19 mouse cellular contexts compared by ENCODE assay signal in genomic region chr15:85771306-85772121, GRCm38 (mm10). TPM values are rescaled to one million over a fixed set of nuclear protein-coding genes. Genes with fewer than 3 reads are reported as not detected.
DNase-seq lines count a peak whose midpoint lies in the region; ATAC-seq and TF ChIP-seq lines count a peak whose summit lies in the region.
"Had no signal": no experiment of that assay in that cellular context is flagged by ENCODE, and none has a peak within 500 bp of the region (broad histone marks: within the 10 kb centered on the region; RNA-seq: fewer than 3 reads in every experiment).

No protein-coding gene starts in this region.

- H3K4me2 ChIP-seq in intestine, postnatal 0 days (replicated peaks; ENCODE audit: low read depth) = no peak overlapping the region
- no peak overlapping the region for H3K4me2 ChIP-seq in stomach, embryonic 16.5 days (ENCODE audit: low read depth, low read length)
- H3K4me2 ChIP-seq: neural tube, embryonic 15.5 days had no signal

- no peak for TF ChIP-seq CTCF in intestine, postnatal 0 days (IDR thresholded peaks at IDR 0.05; ENCODE audit: low read depth)

- no peak overlapping the region for H3K9ac ChIP-seq in intestine, postnatal 0 days (ENCODE audit: low read depth, low read length)
- H3K9ac ChIP-seq in stomach, embryonic 16.5 days (ENCODE audit: low read length) = no peak overlapping the region
- H3K9ac ChIP-seq: neural tube, embryonic 15.5 days had no signal

- WGBS in intestine, postnatal 0 days = 52% methylated on average over 17 of the region's 17 CpGs
- 68% methylated on average over 17 of the region's 17 CpGs for WGBS in stomach, embryonic 16.5 days

- intact Hi-C loops in heart, postnatal 14 days (cut with DNase I) = no loop called here

- DNase-seq in heart, adult 11 months = peak; percentile 70
- DNase-seq in heart, postnatal 14 days = no peak
- peak; percentile 57 to 85 for DNase-seq in kidney, postnatal 25 days
- no peak for DNase-seq in c-Kit-positive CD71-positive TER-119-positive erythroid progenitor cells, embryonic 14.5 days (ENCODE audit: low spot score)
- no peak for DNase-seq in thymus, postnatal 36 days
- DNase-seq in lung, postnatal 25 days (ENCODE audit: low spot score) = no peak
- DNase-seq: cerebellum, adult 11-12 months; gastrocnemius, postnatal 10 days; heart, postnatal 36 days; right cerebral cortex, adult 18-20 months; thymus, adult 2 months had no signal

- H3K27me3 ChIP-seq in intestine, postnatal 0 days (replicated peaks; ENCODE audit: control insufficient read depth, insufficient read depth, low read length) = no peaks in the 10 kb centered on the region
- no peaks in the 10 kb centered on the region for H3K27me3 ChIP-seq in stomach, embryonic 16.5 days (ENCODE audit: control insufficient read depth, insufficient read depth, low read length)
- H3K27me3 ChIP-seq: neural tube, embryonic 15.5 days had no signal

- H3K4me1 ChIP-seq in intestine, postnatal 0 days (replicated peaks; ENCODE audit: control insufficient read depth, insufficient read depth, low read length) = peaks cover 10% of the 10 kb centered on the region; the same call in 1 of the 2 replicates
- H3K4me1 ChIP-seq in stomach, embryonic 16.5 days (ENCODE audit: control insufficient read depth, insufficient read depth, low read length) = no peaks in the 10 kb centered on the region
- H3K4me1 ChIP-seq: heart, embryonic 10.5 days; limb, embryonic 10.5 days; neural tube, embryonic 15.5 days had no signal

- H3K27ac ChIP-seq in intestine, postnatal 0 days (ENCODE audit: low read depth, low read length) = peak overlapping the region; percentile 47
- H3K27ac ChIP-seq in stomach, embryonic 16.5 days (ENCODE audit: low read length) = peak overlapping the region; percentile 43
- H3K27ac ChIP-seq: heart, embryonic 10.5 days; limb, embryonic 10.5 days; neural tube, embryonic 15.5 days had no signal

- H3K36me3 ChIP-seq in intestine, postnatal 0 days (ENCODE audit: control insufficient read depth, insufficient read depth) = no peaks in the 10 kb centered on the region
- no peaks in the 10 kb centered on the region for H3K36me3 ChIP-seq in stomach, embryonic 16.5 days (ENCODE audit: control insufficient read depth, insufficient read depth, low read length)
- H3K36me3 ChIP-seq: heart, embryonic 10.5 days; limb, embryonic 10.5 days; neural tube, embryonic 15.5 days had no signal

- H3K4me3 ChIP-seq in intestine, postnatal 0 days (ENCODE audit: low read depth, low read length) = no peak overlapping the region
- no peak overlapping the region for H3K4me3 ChIP-seq in stomach, embryonic 16.5 days (replicated peaks; ENCODE audit: low read length)
- H3K4me3 ChIP-seq: heart, embryonic 10.5 days; limb, embryonic 10.5 days; megakaryocyte, embryonic 14.5 days; neural tube, embryonic 15.5 days had no signal

- H3K9me3 ChIP-seq in intestine, postnatal 0 days (ENCODE audit: control insufficient read depth) = no peaks in the 10 kb centered on the region
- no peaks in the 10 kb centered on the region for H3K9me3 ChIP-seq in stomach, embryonic 16.5 days (replicated peaks; ENCODE audit: control insufficient read depth, low read length)
- H3K9me3 ChIP-seq: heart, embryonic 10.5 days; limb, embryonic 10.5 days; megakaryocyte, embryonic 14.5 days; neural tube, embryonic 15.5 days had no signal

- peak; percentile 32 for ATAC-seq in intestine, postnatal 0 days
- peak; percentile 80 for ATAC-seq in stomach, embryonic 16.5 days (ENCODE audit: insufficient read depth, low FRiP score)
- ATAC-seq: forebrain, embryonic 16.5 days had no signal

RNA-seq across cellular contexts. Expression of gene Ppara, which starts 36.7 kb away (rescaled TPM):
- total RNA-seq in heart, postnatal 14 days (2021) = 10 to 100 TPM; 50.7 to 60.1 TPM
- 14.3 and 21.0 TPM in 2 replicates for polyA plus RNA-seq in intestine, postnatal 0 days (2015; fragmentation: Nextera tagmentation; extraction: Ambion mirVana)
- polyA plus RNA-seq in stomach, embryonic 16.5 days (2015; fragmentation: Nextera tagmentation; extraction: Ambion mirVana) = 8.7 and 12.2 TPM in 2 replicates
- total RNA-seq: monocyte, adult 5-6 weeks had no signal

RNA-seq across cellular contexts. Expression of gene Cdpf1, which starts 40.0 kb away (rescaled TPM):
- 10 to 100 TPM; 31.0 to 33.8 TPM for total RNA-seq in heart, postnatal 14 days (2021)
- 48.6 and 49.9 TPM in 2 replicates for polyA plus RNA-seq in intestine, postnatal 0 days (2015; fragmentation: Nextera tagmentation; extraction: Ambion mirVana)
- polyA plus RNA-seq in stomach, embryonic 16.5 days (2015; fragmentation: Nextera tagmentation; extraction: Ambion mirVana) = 36.7 and 39.9 TPM in 2 replicates

RNA-seq across cellular contexts. Expression of gene Pkdrej, which starts 50.0 kb away (rescaled TPM):
- 1 to 10 TPM; 2.0 to 2.1 TPM for total RNA-seq in heart, postnatal 14 days (2021)
- polyA plus RNA-seq in intestine, postnatal 0 days (2015; fragmentation: Nextera tagmentation; extraction: Ambion mirVana) = 0.07 and 0.12 TPM in 2 replicates
- 0.16 and 0.25 TPM in 2 replicates for polyA plus RNA-seq in stomach, embryonic 16.5 days (2015; fragmentation: Nextera tagmentation; extraction: Ambion mirVana)
- total RNA-seq: monocyte, adult 5-6 weeks had no signal

Comparison
In these comparisons a context has a peak if more than half of its experiments do, and no peak if none do; other contexts are left out.
1. DNase-seq: peak in heart, adult 11 months (single experiment) and kidney, postnatal 25 days (2 of 2); none in heart, postnatal 14 days (0 of 2), c-Kit-positive CD71-positive TER-119-positive erythroid progenitor cells, embryonic 14.5 days (single experiment), thymus, postnatal 36 days (0 of 2) and lung, postnatal 25 days (single experiment).